Mouse (Mus musculus) monocyte, adult 59 days (primary cell): ENCODE measurements around the gene Gm20837. TPM values are rescaled to one million over a fixed set of nuclear protein-coding genes. Genes with fewer than 3 reads are reported as not detected.

ENCODE experiments used
- total RNA-seq, 2 experiments: library from RNA; stranded (reverse); gene quantifications; one replicate each; pipeline ENCODE4 v1.2.4; 2023

The Gm20837 gene
- not detected for total RNA-seq

DNA sequence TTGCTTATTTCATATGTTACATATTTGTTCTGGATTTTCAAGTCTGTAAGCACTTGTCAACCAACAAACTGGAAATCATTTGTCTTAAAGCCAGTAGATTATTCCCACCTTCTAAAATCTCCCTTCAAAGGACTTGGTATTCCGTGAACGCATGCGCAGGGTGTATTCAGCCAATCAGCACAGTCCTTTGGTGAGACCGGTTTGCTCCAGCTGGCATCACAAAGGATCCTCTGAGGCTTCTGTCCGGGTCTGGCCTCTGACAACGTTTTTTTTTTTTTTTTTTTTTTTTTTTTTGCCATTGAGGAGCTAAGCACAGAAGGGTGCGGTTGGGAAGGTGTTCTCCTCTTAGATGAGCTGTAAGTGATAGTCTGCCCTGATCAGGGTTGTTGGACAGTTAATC lies at the start of gene Gm20837:
TSS of gene Gm20837 (plus strand) at position 301 of the 400 bp plus-strand sequence.

